Mouse (Mus musculus) heart, embryonic 14.5 days (tissue): Measurements from ENCODE around the gene Gm10570. TPM values are rescaled to one million over a fixed set of nuclear protein-coding genes. Genes with fewer than 3 reads are reported as not detected.

Source experiments
- ATAC-seq: fragments of 200-750 bp; cut with Nextera tagmentation; 2 replicates; pipeline ENCODE4 v1.8.0; 2017; ENCODE audit warnings: low read depth, moderate TSS enrichment; ENCODE audit not compliant: insufficient number of reproducible peaks, insufficient read depth, low FRiP score
- H3K27ac ChIP-seq, 2 experiments: fragments of 200-500 bp in 1 of 2; fragments of 300-500 bp in 1 of 2; sonication (generic) in 1 of 2; replicated peaks in 1 of 2; 2 replicates each; pipeline ENCODE4 v1.5.1; 2012 to 2014; ENCODE audit warnings: low read depth in 2 of 2, low read length in 2 of 2, control low read depth in 1 of 2, mild to moderate bottlenecking in 1 of 2, mixed read lengths in 1 of 2; ENCODE audit not compliant: control insufficient read depth in 1 of 2, insufficient read depth in 1 of 2
- H3K27me3 ChIP-seq: fragments of 300-500 bp; sonication (generic); 2 replicates; pipeline ENCODE4 v1.6.1; 2014; ENCODE audit warnings: mild to moderate bottlenecking, low read length, control low read depth; ENCODE audit not compliant: control insufficient read depth, insufficient read depth
- H3K36me3 ChIP-seq: fragments of 300-500 bp; sonication (generic); 2 replicates; pipeline ENCODE4 v1.6.1; 2014; ENCODE audit warnings: mild to moderate bottlenecking, control low read depth, low read length, mixed read lengths; ENCODE audit not compliant: control insufficient read depth, insufficient read depth
- H3K4me1 ChIP-seq, 2 experiments: fragments of 200-500 bp in 1 of 2; fragments of 300-500 bp in 1 of 2; sonication (generic) in 1 of 2; 2 replicates each; pipeline ENCODE4 v1.6.1; 2012 to 2014; ENCODE audit warnings: low read length in 2 of 2, control low read depth in 1 of 2, mixed read lengths in 1 of 2; ENCODE audit not compliant: control insufficient read depth in 2 of 2, insufficient read depth in 2 of 2
- H3K4me2 ChIP-seq: fragments of 300-500 bp; sonication (generic); 2 replicates; pipeline ENCODE4 v1.6.1; 2014; ENCODE audit warnings: mild to moderate bottlenecking, low read length
- H3K4me3 ChIP-seq, 2 experiments: fragments of 200-500 bp in 1 of 2; fragments of 300-500 bp in 1 of 2; sonication (generic) in 1 of 2; 2 replicates each; pipeline ENCODE4 v1.5.1; 2012 to 2014; ENCODE audit warnings: low read length in 2 of 2, mild to moderate bottlenecking in 2 of 2, control low read depth in 1 of 2, low read depth in 1 of 2, moderate library complexity in 1 of 2; ENCODE audit not compliant: control insufficient read depth in 1 of 2, insufficient read depth in 1 of 2
- H3K9ac ChIP-seq: fragments of 300-500 bp; sonication (generic); 2 replicates; pipeline ENCODE4 v1.6.1; 2014; ENCODE audit warnings: mild to moderate bottlenecking, low read length
- H3K9me3 ChIP-seq: fragments of 300-500 bp; sonication (generic); 2 replicates; pipeline ENCODE4 v1.6.1; 2016; ENCODE audit warnings: low read length, control low read depth; ENCODE audit not compliant: control insufficient read depth
- WGBS: fragments of 180-500 bp; shearing (Covaris S2); extraction: QIAGEN DNeasy Blood & Tissue Kit; methylation state at CpG from one replicate; pipeline ENCODE4 v1.1.7; 2014; 5-methylcytosine and 5-hydroxymethylcytosine counted together
- polyA plus RNA-seq: library from polyadenylated mRNA; unstranded; fragments of >200 nt; fragmentation: Nextera tagmentation; extraction: Ambion mirVana; gene quantifications from 2 replicates; pipeline ENCODE4 v1.2.1, GENCODE M21; 2014

Gm10570 gene
- polyA plus RNA-seq, 1 experiment from 2014 or later: 0.74 TPM

DNA sequence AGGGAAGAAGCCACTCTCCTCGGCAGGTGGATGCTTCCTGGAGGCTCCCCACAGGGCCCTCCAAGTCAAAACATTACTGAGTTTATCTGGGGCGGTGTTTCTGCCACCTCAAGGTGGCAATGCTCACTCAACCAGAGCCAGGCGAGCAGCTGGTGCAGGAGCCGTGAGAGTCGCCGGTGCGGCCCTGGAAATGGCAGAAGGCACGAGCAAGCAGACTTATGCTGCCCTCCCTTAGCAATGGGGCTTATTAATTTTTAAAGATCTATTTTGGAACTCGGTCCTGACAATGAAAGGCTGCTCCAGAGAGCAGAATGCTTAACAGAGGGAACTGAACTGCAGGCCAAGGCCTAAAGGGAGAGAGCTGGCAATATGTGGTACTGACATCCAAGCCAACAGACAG is 18.9 kb upstream of the Gm10570 start:
- no peak overlapping the region for H3K9ac ChIP-seq
- no peak overlapping the region for H3K27ac ChIP-seq
- no peak for ATAC-seq
- peaks cover 64% of the 10 kb centered on the region for H3K36me3 ChIP-seq
- WGBS: 86% methylated on average over 9 of the region's 9 CpGs
- no peak overlapping the region for H3K4me3 ChIP-seq
- H3K27me3 ChIP-seq: no peaks in the 10 kb centered on the region
- peaks cover 13 to 14% of the 10 kb centered on the region in 2 experiments for H3K4me1 ChIP-seq
- H3K4me2 ChIP-seq: no peak overlapping the region
- H3K9me3 ChIP-seq: no peaks in the 10 kb centered on the region

DNA sequence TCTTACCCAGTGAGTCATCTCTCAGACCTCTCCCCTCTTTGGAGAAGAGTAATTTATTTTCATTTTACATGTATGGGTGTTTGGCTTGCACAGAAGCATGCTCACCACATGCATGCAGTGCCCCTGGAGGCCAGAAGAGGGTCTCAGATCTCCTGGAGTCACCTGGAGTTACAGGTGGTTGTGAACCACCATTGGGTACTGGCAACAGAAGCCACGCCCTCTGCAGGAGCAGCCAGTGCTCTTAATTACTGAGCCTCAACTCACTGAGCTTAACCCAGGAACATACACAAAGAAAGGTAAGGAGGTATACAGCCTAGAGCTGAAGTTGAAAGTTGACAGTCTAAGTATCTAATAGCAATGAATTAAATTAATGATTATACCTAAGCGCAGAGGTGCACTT is 17.0 kb upstream of the Gm10570 start:
- no peak overlapping the region for H3K4me3 ChIP-seq
- H3K9ac ChIP-seq: no peak overlapping the region
- H3K4me1 ChIP-seq: peaks cover 13 to 14% of the 10 kb centered on the region in 2 experiments
- H3K27me3 ChIP-seq: no peaks in the 10 kb centered on the region
- H3K27ac ChIP-seq: no peak overlapping the region
- no peak for ATAC-seq
- no peak overlapping the region for H3K4me2 ChIP-seq
- no peaks in the 10 kb centered on the region for H3K9me3 ChIP-seq
- H3K36me3 ChIP-seq: peaks cover 65% of the 10 kb centered on the region
- WGBS: 93% methylated on average over 2 of the region's 2 CpGs

DNA sequence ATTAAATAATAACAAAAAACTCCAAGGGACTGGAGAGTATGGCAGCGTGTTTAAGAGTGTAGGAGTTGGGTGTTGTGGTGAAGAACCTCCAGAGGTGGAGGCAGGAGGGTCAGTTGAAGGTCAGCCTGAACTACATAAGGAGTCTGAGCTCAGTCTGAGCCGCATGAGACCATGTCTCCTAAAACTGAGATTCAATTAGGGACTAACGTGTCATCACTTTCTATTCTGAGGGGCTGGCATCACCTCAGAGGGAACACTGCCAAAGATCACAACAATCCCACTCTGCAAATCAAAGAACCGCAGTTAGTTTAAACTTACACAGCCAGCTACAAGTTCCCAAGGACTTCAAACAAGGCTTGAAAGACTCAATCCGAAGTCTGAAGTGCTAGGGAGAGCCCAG is 15.1 kb upstream of the Gm10570 start:
- peak overlapping the region; percentile 92 to 94 for H3K27ac ChIP-seq
- H3K27me3 ChIP-seq: no peaks in the 10 kb centered on the region
- WGBS: 9% methylated on average over 5 of the region's 5 CpGs
- peaks cover 64% of the 10 kb centered on the region for H3K36me3 ChIP-seq
- no peak overlapping the region for H3K4me3 ChIP-seq
- peak overlapping the region; percentile 44; the same call in 1 of the 2 replicates for H3K9ac ChIP-seq
- no peaks in the 10 kb centered on the region for H3K9me3 ChIP-seq
- peak overlapping the region; percentile 19; the same call in 1 of the 2 replicates for H3K4me2 ChIP-seq
- ATAC-seq: peak; percentile 76
- peaks cover 16 to 19% of the 10 kb centered on the region in 2 experiments for H3K4me1 ChIP-seq

DNA sequence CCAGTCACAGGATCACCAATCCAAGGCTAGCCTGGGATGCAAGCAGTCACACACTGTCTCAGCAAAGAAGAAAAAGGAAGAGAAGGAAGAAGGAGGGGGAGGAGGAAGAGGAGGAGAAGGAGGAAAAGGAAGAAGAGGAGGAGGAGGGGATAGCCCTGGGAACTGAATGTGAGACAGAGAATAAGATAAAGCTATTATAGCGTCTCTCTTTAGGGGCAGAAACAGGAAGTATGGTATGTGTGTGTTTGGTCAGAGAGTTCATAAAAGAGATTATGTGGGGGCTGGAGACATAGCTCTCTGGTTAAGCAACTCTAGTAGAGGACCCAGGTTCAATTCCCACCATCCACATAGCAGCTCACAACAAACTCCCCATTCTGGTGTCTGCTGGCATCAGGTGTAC is 14.7 kb upstream of the Gm10570 start:
- H3K4me2 ChIP-seq: no peak overlapping the region
- 40% methylated on average over 1 of the region's 1 CpGs for WGBS
- H3K4me1 ChIP-seq: peaks cover 19 to 24% of the 10 kb centered on the region in 2 experiments
- H3K27me3 ChIP-seq: no peaks in the 10 kb centered on the region
- no peak for ATAC-seq
- peak overlapping the region; percentile 92 to 94 for H3K27ac ChIP-seq
- no peak overlapping the region for H3K4me3 ChIP-seq
- H3K9me3 ChIP-seq: no peaks in the 10 kb centered on the region
- 0 out of 2 replicates have a peak overlapping the region, but pooled peaks have one; percentile 22 for H3K9ac ChIP-seq
- H3K36me3 ChIP-seq: peaks cover 60% of the 10 kb centered on the region

DNA sequence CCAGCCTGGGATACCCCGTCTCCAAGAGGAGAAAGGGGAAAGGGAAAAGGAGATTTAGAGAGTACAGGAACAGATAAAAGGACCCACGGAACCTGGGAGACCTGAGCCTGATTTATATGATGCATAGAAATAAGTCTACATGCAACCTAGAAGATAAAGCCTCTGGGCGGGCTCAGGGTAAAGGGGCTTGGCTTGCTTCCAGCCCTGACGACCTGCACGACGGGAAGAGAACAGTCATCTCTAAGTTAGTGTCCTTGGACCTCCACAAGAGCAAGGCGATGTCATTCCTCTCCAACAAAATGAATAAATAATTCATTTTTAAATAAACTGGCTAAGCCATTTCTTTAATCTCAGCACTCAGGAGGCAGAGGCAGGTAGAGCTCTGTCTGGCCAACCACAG is 14.1 kb upstream of the Gm10570 start:
- Histone ChIP-seq H3K4me3 (no peak overlapping the region), H3K27ac (peak overlapping the region; percentile 15 to 92; a peak in 2 of 4 replicates), H3K27me3 (no peaks in the 10 kb centered on the region), H3K4me1 (peaks cover 22 to 27% of the 10 kb centered on the region in 2 experiments), H3K9me3 (no peaks in the 10 kb centered on the region), H3K36me3 (peaks cover 63% of the 10 kb centered on the region), H3K4me2 (no peak overlapping the region), H3K9ac (no peak overlapping the region)
- WGBS: 54% methylated on average over 7 of the region's 7 CpGs
- ATAC-seq: no peak

DNA sequence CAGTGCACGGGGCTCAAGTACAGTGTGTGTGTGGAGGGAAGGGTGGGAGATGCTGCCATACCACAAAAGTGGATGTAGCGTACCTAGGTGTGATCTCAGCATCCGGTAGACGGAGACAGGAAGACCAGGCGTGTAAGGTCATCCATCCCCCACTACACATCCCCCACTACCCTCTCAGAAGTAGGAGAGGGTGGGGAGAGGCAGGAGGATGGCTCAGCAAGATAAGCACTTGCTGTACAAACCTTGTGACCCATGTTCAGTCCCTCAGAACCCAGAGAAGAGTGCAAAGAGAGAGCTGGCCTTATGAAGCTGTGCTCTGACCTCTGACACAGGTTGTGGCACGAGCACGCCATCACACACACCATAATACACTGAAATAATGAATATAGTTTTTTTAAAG is 13.2 kb upstream of the Gm10570 start:
- H3K9ac ChIP-seq: no peak overlapping the region
- H3K27me3 ChIP-seq: no peaks in the 10 kb centered on the region
- ATAC-seq: no peak
- H3K27ac ChIP-seq: peak overlapping the region in 1 of 2 experiments; percentile 51; a peak in 1 of 4 replicates
- 84% methylated on average over 7 of the region's 7 CpGs for WGBS
- H3K4me2 ChIP-seq: no peak overlapping the region
- peaks cover 56% of the 10 kb centered on the region for H3K36me3 ChIP-seq
- H3K4me3 ChIP-seq: no peak overlapping the region
- H3K9me3 ChIP-seq: no peaks in the 10 kb centered on the region
- peaks cover 26 to 32% of the 10 kb centered on the region in 2 experiments for H3K4me1 ChIP-seq

DNA sequence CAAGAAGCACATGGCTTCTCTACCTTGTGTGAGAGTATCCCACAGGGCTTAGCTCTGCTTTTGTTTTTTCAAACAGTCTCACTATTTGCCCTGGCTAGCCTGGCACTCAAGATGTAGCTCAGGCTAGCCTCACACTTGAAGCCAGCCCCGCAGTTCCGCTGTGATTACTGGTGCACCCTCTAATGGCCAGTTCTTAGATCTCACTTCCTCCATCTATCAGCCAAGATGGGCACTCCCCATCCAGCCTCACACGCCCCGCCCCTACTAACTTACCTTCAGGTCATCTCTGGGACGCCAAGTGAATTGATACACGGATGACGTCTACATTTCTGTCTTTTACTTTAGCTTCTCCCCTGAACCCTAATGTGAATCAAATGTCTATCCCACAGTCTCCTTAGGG is 11.1 kb upstream of the Gm10570 start:
- peaks cover 39 to 52% of the 10 kb centered on the region in 2 experiments for H3K4me1 ChIP-seq
- no peaks in the 10 kb centered on the region for H3K27me3 ChIP-seq
- H3K4me2 ChIP-seq: no peak overlapping the region
- no peak for ATAC-seq
- H3K4me3 ChIP-seq: no peak overlapping the region
- H3K9ac ChIP-seq: no peak overlapping the region
- no peak overlapping the region for H3K27ac ChIP-seq
- H3K9me3 ChIP-seq: no peaks in the 10 kb centered on the region
- WGBS: 80% methylated on average over 7 of the region's 7 CpGs
- peaks cover 58% of the 10 kb centered on the region for H3K36me3 ChIP-seq

DNA sequence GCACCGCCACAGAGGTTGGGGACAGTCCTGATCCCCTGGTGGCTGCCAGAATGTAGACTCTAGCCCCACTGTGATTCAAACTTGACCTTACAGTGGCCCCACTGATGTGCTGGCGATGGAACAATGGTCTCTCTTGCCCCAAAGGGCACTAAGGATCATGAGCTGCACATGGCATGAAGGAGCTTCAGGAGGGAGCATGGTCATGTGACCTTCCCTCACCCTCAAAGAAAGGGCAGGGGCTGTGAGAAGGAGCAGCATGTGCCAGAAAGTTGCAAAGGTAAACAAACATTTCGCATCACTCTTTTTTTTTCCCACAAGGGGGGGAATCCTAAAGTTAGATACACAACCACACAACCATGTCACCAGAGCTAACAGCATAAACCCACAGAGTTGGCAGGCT is 9.6 kb upstream of the Gm10570 start:
- Histone ChIP-seq H3K4me2 (no peak overlapping the region), H3K27ac (peak overlapping the region in 1 of 2 experiments; percentile 67; a peak in 2 of 4 replicates), H3K27me3 (no peaks in the 10 kb centered on the region), H3K36me3 (peaks cover 67% of the 10 kb centered on the region), H3K4me3 (no peak overlapping the region), H3K9ac (no peak overlapping the region), H3K4me1 (peaks cover 31 to 48% of the 10 kb centered on the region in 2 experiments), H3K9me3 (no peaks in the 10 kb centered on the region)
- 71% methylated on average over 3 of the region's 3 CpGs for WGBS
- no peak for ATAC-seq
